ENCODE assay signal across 8 mouse cellular contexts in genomic region chr2:181187121-181188000, GRCm38 (mm10). TPM values are rescaled to one million over a fixed set of nuclear protein-coding genes. Genes with fewer than 3 reads are reported as not detected.
A peak's percentile ranks its signal among the peaks of the same experiment; 100 is the strongest.
DNase-seq lines count a peak whose midpoint lies in the region; ATAC-seq and TF ChIP-seq lines count a peak whose summit lies in the region.

Gene Ppdpf, plus strand, starts transcription at chr2:181187247.

- no peaks in the 10 kb centered on the region for H3K9me3 ChIP-seq in hindbrain, embryonic 13.5 days

- peak; percentile 94 for ATAC-seq in Patski
- peak; percentile 91 for ATAC-seq in hindbrain, embryonic 13.5 days (ENCODE audit: low FRiP score)

- peak; percentile 43 for DNase-seq in Patski (ENCODE audit: low read depth, low spot score)
- peak; percentile 83 to 88 for DNase-seq in cerebellum, postnatal 14 days
- peak; percentile 90 to 91 for DNase-seq in frontal cortex, postnatal 14 days (ENCODE audit: low spot score in 2 of 2)
- peak; percentile 77 to 87 for DNase-seq in layer of hippocampus, postnatal 25 days (ENCODE audit: extremely low spot score in 1 of 2, low spot score in 1 of 2)
- DNase-seq in lung, postnatal 25 days (ENCODE audit: low spot score): peak; percentile 98
- peak; percentile 83 for DNase-seq in retina, embryonic 14.5 days (ENCODE audit: low spot score)
- DNase-seq in thymus, postnatal 4 days: peak; percentile 94

- H3K4me1 ChIP-seq in hindbrain, embryonic 13.5 days (replicated peaks): peaks cover 20% of the 10 kb centered on the region

- CTCF ChIA-PET in Patski (lab: Charles Lee): interaction anchor here (0.8 to 4.9 kb wide), 17 partner anchors 12 to 309 kb away, joined by 3 to 40 read pairs (median 4); partner anchors contain the start of genes Ptk6, Rtel1 and Tpd52l2

- peak within 1 kb of the TSS; percentile 96 for H3K27ac ChIP-seq in hindbrain, embryonic 13.5 days

- H3K36me3 ChIP-seq in hindbrain, embryonic 13.5 days: peaks cover 13% of the 10 kb centered on the region

- peak within 1 kb of the TSS; percentile 98 for H3K9ac ChIP-seq in hindbrain, embryonic 13.5 days

- in situ Hi-C loops in Patski (cut with MboI; ENCODE audit: low pct_unique_long_range_greater_than_20kb): loop anchor here (5.0 kb wide), 2 partner anchors 65 to 145 kb away; no protein-coding TSS in a partner anchor

- under 1% methylated on average over 64 of the region's 64 CpGs for WGBS in hindbrain, embryonic 13.5 days

- H3K4me2 ChIP-seq in hindbrain, embryonic 13.5 days: peak within 1 kb of the TSS; percentile 68

- POLR2A ChIA-PET in Patski (lab: Charles Lee): interaction anchor here (1.2 kb wide), 1 partner anchor 178 kb away, joined by 4 read pairs; no protein-coding TSS in a partner anchor

- peak within 1 kb of the TSS; percentile 62 for H3K4me3 ChIP-seq in hindbrain, embryonic 13.5 days

- TF ChIP-seq CTCF in Patski (IDR thresholded peaks at IDR 0.05): no peak

- no peaks in the 10 kb centered on the region for H3K27me3 ChIP-seq in Patski
- 0 out of 2 replicates have a peak, but pooled peaks cover 2% of the 10 kb centered on the region for H3K27me3 ChIP-seq in hindbrain, embryonic 13.5 days

RNA-seq across cellular contexts. Expression of gene Ppdpf, which starts in this region (rescaled TPM):
- polyA plus RNA-seq in Patski (2021): 61.6 TPM
- polyA plus RNA-seq in hindbrain, embryonic 13.5 days (2015; fragmentation: Nextera tagmentation; extraction: Ambion mirVana): 444 TPM in 2 replicates
- total RNA-seq in layer of hippocampus, postnatal 25 days (2021): 100 to 1,000 TPM; 110 to 113 TPM

Comparison
In these comparisons a context has a peak if more than half of its experiments do, and no peak if none do; other contexts are left out.
1. Peak in every context shown above with its lines: DNase-seq, ATAC-seq, H3K4me3 ChIP-seq and H3K27ac ChIP-seq.
2. DNase-seq: peak in every context shown above with its lines; median percentile 98 in lung, postnatal 25 days; 94 in thymus, postnatal 4 days; 90 in frontal cortex, postnatal 14 days; 86 in cerebellum, postnatal 14 days; 83 in retina, embryonic 14.5 days; 82 in layer of hippocampus, postnatal 25 days; 43 in Patski.